Mouse (Mus musculus) embryonic facial prominence, embryonic 13.5 days (tissue): ENCODE measurements around the gene BC055324. TPM values are rescaled to one million over a fixed set of nuclear protein-coding genes. Genes with fewer than 3 reads are reported as not detected.

ENCODE experiments used
- ATAC-seq: fragments of 200-750 bp; cut with Nextera tagmentation; 2 replicates; pipeline ENCODE4 v1.8.0; 2017; ENCODE audit warnings: low read depth; ENCODE audit not compliant: insufficient number of reproducible peaks, insufficient read depth, low FRiP score, low TSS enrichment
- H3K27ac ChIP-seq: fragments of 300-500 bp; sonication (generic); 2 replicates; pipeline ENCODE4 v1.5.1; 2015; ENCODE audit warnings: moderate library complexity, mild to moderate bottlenecking, inconsistent platforms
- H3K27me3 ChIP-seq: fragments of 300-500 bp; sonication (generic); 2 replicates; pipeline ENCODE4 v1.6.1; 2015; ENCODE audit warnings: mild to moderate bottlenecking, inconsistent platforms
- H3K36me3 ChIP-seq: fragments of 300-500 bp; sonication (generic); 2 replicates; pipeline ENCODE4 v1.6.1; 2015; ENCODE audit warnings: mild to moderate bottlenecking, inconsistent platforms
- H3K4me1 ChIP-seq: fragments of 300-500 bp; sonication (generic); 2 replicates; pipeline ENCODE4 v1.6.1; 2015; ENCODE audit warnings: inconsistent platforms
- H3K4me2 ChIP-seq: fragments of 300-500 bp; sonication (generic); 2 replicates; pipeline ENCODE4 v1.6.1; 2015; ENCODE audit warnings: moderate library complexity, mild to moderate bottlenecking, inconsistent platforms
- H3K4me3 ChIP-seq: fragments of 300-500 bp; sonication (generic); 2 replicates; pipeline ENCODE4 v1.5.1; 2015; ENCODE audit warnings: mild to moderate bottlenecking, inconsistent platforms
- H3K9ac ChIP-seq: fragments of 300-500 bp; sonication (generic); 2 replicates; pipeline ENCODE4 v1.6.1; 2015; ENCODE audit warnings: mild to moderate bottlenecking, inconsistent platforms
- H3K9me3 ChIP-seq: fragments of 300-500 bp; sonication (generic); 2 replicates; pipeline ENCODE4 v1.6.1; 2016; ENCODE audit warnings: inconsistent platforms
- WGBS: fragments of 180-500 bp; shearing (Covaris S2); methylation state at CpG from one replicate; pipeline ENCODE4 v1.1.7; 2015; ENCODE audit warnings: mixed read lengths; 5-methylcytosine and 5-hydroxymethylcytosine counted together
- polyA plus RNA-seq: library from polyadenylated mRNA; unstranded; fragments of >200 nt; fragmentation: Nextera tagmentation; extraction: Ambion mirVana; gene quantifications from 2 replicates; pipeline ENCODE4 v1.2.1, GENCODE M21; 2015

Gene BC055324
- polyA plus RNA-seq, 1 experiment from 2014 or later: 20.5 TPM

DNA sequence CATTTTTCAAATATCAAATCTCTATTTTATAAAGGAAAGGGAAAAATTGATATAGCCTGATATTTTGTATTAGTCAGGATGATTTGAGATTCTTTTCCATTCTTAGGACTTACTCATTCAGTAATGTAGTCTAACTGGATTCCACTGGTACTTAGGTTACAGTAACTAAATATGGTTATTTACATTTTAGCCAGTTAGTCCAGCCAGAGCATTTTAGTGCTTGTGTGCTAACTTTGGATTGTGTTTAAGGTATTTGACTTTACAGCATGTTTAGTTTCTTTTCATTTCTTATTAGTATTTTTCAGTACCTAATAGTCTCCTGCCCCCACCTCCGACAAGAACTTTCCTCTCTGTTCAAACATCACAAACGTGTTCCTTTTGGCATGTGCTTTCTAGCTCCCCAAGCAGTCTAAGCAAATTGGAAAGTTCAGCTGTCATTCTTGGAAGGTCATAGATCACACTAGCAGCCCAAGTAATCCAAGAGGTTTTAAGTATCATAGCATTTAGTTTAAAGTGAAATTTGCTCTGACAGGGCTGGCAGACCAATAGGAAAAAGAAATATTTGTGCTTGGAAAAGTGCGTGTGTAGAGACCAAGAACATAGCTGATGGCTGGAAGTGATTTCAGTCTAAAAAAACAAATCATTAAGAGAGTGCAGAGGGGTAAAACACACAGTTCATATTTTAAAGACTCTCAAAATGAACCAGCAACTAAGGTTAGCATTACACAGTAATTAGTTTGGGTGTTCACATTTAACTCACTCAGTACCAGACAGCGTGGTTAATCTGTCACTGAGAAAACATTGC, 87.4 kb downstream of the BC055324 start:
- Histone ChIP-seq H3K27me3 (no peaks in the 10 kb centered on the region), H3K9me3 (no peaks in the 10 kb centered on the region), H3K9ac (no peak overlapping the region), H3K4me2 (0 out of 2 replicates have a peak overlapping the region, but pooled peaks have one; percentile 11), H3K36me3 (no peaks in the 10 kb centered on the region), H3K4me1 (peaks cover 13% of the 10 kb centered on the region), H3K27ac (peak overlapping the region; percentile 69), H3K4me3 (no peak overlapping the region)
- ATAC-seq: peak; percentile 59; the same call in 1 of the 2 replicates
- WGBS: 14% methylated on average over 4 of the region's 4 CpGs

DNA sequence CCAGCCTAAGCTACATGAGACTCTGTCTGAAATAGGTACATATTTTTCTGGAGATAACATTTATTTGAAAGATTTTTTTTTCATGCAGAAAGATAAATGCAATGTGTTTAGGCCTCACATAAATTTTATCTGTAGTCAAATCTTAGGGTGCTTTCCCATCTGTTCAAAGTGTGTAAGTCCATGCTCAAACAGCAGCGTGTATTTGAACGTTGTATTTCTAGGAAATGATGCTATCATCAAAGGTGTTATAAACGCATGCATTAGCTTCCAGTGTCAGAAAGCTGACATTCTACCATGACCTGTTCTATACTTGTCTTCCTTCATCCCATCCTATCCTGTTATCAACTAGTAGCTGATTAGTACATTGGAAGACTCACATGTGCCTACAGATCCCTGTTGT, 91.2 kb downstream of the BC055324 start:
- H3K4me1 ChIP-seq: peaks cover 14% of the 10 kb centered on the region
- no peaks in the 10 kb centered on the region for H3K9me3 ChIP-seq
- H3K4me3 ChIP-seq: no peak overlapping the region
- H3K27me3 ChIP-seq: no peaks in the 10 kb centered on the region
- ATAC-seq: no peak
- H3K27ac ChIP-seq: no peak overlapping the region
- H3K36me3 ChIP-seq: no peaks in the 10 kb centered on the region
- no peak overlapping the region for H3K4me2 ChIP-seq
- 91% methylated on average over 3 of the region's 3 CpGs for WGBS
- H3K9ac ChIP-seq: no peak overlapping the region

DNA sequence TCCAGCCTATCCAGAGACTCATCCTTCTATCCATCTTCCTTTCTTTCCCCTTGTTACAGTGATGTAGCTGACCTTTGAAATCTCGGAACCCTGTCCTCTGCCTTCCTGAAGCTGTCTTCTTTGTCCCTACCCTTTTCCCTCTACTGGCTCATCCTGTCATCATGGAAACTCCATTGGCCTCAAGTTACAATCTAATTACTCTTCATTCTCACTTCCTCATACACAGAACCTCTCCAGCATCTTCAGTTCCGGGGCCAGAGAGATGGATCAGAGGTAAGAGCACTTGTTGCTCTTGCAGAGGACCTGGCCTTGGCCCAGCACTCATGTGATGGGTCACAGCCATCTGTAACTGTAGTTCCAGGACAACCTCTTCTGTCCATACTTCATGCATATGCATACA, 94.4 kb downstream of the BC055324 start:
- peaks cover 16% of the 10 kb centered on the region for H3K4me1 ChIP-seq
- no peaks in the 10 kb centered on the region for H3K9me3 ChIP-seq
- H3K27me3 ChIP-seq: no peaks in the 10 kb centered on the region
- no peaks in the 10 kb centered on the region for H3K36me3 ChIP-seq
- no peak for ATAC-seq
- WGBS: 86% methylated on average over 2 of the region's 2 CpGs
- H3K4me2 ChIP-seq: no peak overlapping the region
- no peak overlapping the region for H3K9ac ChIP-seq
- no peak overlapping the region for H3K27ac ChIP-seq
- H3K4me3 ChIP-seq: no peak overlapping the region

DNA sequence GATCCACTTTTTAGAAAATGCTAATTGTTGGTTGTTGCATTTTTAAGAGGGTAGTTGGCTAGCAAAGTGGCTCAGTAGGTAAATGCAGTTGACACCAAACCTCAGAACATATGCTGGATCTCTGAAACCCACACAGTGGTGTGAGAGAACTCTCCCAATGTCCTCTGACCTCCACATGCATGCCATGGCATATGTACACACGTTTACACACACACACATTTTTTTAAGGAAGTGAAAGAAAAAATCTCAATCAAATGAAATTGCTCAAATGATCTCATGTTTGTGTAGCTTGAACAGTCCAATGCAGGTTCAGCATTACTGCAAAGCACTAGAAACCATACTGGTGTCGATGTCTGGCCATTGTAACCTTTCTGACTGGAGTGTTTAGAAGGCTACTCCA, 95.0 kb downstream of the BC055324 start:
- H3K4me3 ChIP-seq: no peak overlapping the region
- H3K9me3 ChIP-seq: no peaks in the 10 kb centered on the region
- no peak overlapping the region for H3K27ac ChIP-seq
- H3K4me1 ChIP-seq: peaks cover 19% of the 10 kb centered on the region
- WGBS: 90% methylated on average over 2 of the region's 2 CpGs
- no peak for ATAC-seq
- no peaks in the 10 kb centered on the region for H3K27me3 ChIP-seq
- H3K36me3 ChIP-seq: no peaks in the 10 kb centered on the region
- no peak overlapping the region for H3K9ac ChIP-seq
- H3K4me2 ChIP-seq: no peak overlapping the region

DNA sequence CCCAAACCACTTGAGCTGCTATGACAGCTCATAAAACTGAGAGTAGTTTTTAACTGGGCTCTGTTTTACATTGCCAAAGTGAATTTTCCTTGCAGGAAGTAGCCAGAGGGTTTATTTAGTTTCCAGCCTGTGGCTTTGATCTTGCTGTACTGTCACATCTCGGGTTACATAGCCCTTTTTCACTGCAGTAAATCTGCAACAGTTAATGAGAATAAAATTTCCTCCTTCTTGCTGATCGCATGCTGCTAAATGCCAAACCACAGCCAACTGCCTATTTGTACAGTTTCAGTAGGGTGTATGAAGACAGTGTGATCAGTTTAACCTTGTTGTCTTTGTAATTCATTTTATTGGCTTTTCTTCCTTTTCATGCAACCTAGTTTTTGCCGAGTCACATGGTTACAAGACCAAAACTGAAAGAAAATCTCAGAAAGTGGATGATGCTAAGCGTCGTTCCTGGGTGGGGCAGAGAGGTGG, 96.3 kb downstream of the BC055324 start:
- H3K27ac ChIP-seq: peak overlapping the region; percentile 68
- WGBS: 19% methylated on average over 5 of the region's 5 CpGs
- no peaks in the 10 kb centered on the region for H3K36me3 ChIP-seq
- H3K27me3 ChIP-seq: no peaks in the 10 kb centered on the region
- peaks cover 29% of the 10 kb centered on the region for H3K4me1 ChIP-seq
- no peaks in the 10 kb centered on the region for H3K9me3 ChIP-seq
- H3K4me3 ChIP-seq: no peak overlapping the region
- H3K4me2 ChIP-seq: 0 out of 2 replicates have a peak overlapping the region, but pooled peaks have one; percentile 15
- 0 out of 2 replicates have a peak, but pooled peaks have one; percentile 26 for ATAC-seq
- H3K9ac ChIP-seq: no peak overlapping the region

Other genes starting within 250 kb of the BC055324 start
- gene Kifap3, start 215.2 kb downstream of the BC055324 start, polyA plus RNA-seq: 57.0 and 60.1 TPM in 2 replicates
- 18.4 and 20.4 TPM in 2 replicates for gene Scyl3, start 65.7 kb downstream of the BC055324 start, polyA plus RNA-seq
- gene Mettl18, start 93 bp upstream of the BC055324 start, polyA plus RNA-seq: 10.5 and 10.6 TPM in 2 replicates
- gene Sele, start 53.4 kb upstream of the BC055324 start, polyA plus RNA-seq: not detected in 2 replicates
- gene Sell, start 67.2 kb upstream of the BC055324 start, polyA plus RNA-seq: 0.30 and 0.43 TPM in 2 replicates
- not detected in 2 replicates for gene Selp, start 120.5 kb upstream of the BC055324 start, polyA plus RNA-seq
- 0.14 and 0.30 TPM in 2 replicates for gene F5, start 157.0 kb upstream of the BC055324 start, polyA plus RNA-seq